ENCODE assay signal across 29 mouse cellular contexts in the genomic region with DNA sequence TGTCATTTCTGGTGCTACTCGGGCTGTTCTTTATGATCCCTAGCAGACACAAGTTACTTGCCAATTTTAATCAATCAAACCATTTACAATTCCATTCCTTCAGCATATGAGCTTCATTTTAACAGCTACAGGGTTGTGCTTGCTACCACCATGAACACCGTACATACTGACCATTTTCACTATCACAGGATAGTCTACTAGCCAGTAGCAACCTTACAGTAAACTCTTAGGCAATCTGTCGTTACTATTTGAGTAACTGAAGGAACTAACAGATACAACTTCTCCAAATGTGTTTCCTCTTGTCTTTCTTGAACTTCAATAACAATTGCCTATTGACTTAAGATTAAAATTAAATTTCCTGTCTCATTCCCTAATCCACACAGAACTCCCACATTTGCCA.
"Had no signal": no experiment of that assay in that cellular context is flagged by ENCODE, and none has a peak within 500 bp of the region (broad histone marks: within the 10 kb centered on the region; RNA-seq: fewer than 3 reads in every experiment).

No protein-coding gene starts in this region.

- H3K36me3 ChIP-seq: limb, embryonic 10.5 days; limb, embryonic 12.5 days; limb, embryonic 13.5 days; limb, embryonic 15.5 days; liver, embryonic 12.5 days; liver, embryonic 13.5 days; liver, embryonic 15.5 days; lung, embryonic 15.5 days; midbrain, embryonic 10.5 days; midbrain, embryonic 12.5 days; midbrain, embryonic 13.5 days; midbrain, embryonic 15.5 days; neural tube, embryonic 12.5 days had no signal

- H3K9me3 ChIP-seq: limb, embryonic 10.5 days; limb, embryonic 13.5 days; limb, embryonic 15.5 days; liver, embryonic 12.5 days; liver, embryonic 13.5 days; liver, embryonic 15.5 days; lung, embryonic 15.5 days; midbrain, embryonic 10.5 days; midbrain, embryonic 12.5 days; midbrain, embryonic 13.5 days; midbrain, embryonic 15.5 days; neural tube, embryonic 12.5 days had no signal

- ATAC-seq: liver, embryonic 12.5 days; liver, postnatal 0 days; lung, postnatal 0 days; midbrain, embryonic 13.5 days; midbrain, embryonic 15.5 days; midbrain, embryonic 16.5 days had no signal

- DNase-seq: left cerebral cortex, postnatal 4 days; liver; liver, embryonic 13.5 days; liver, postnatal 0 days; lung, adult 18-20 months; lung, adult 2 months; lung, embryonic 14.5 days; lung, postnatal 10 days; lung, postnatal 14 days; lung, postnatal 36 days; lung, postnatal 4 days; midbrain, embryonic 14.5 days had no signal

- H3K4me3 ChIP-seq: limb, embryonic 10.5 days; limb, embryonic 12.5 days; limb, embryonic 13.5 days; limb, embryonic 15.5 days; liver, embryonic 12.5 days; liver, embryonic 13.5 days; liver, embryonic 15.5 days; lung, embryonic 15.5 days; midbrain, embryonic 10.5 days; midbrain, embryonic 12.5 days; midbrain, embryonic 13.5 days; midbrain, embryonic 15.5 days; myocyte; neural tube, embryonic 12.5 days had no signal

- H3K27me3 ChIP-seq: limb, embryonic 12.5 days; limb, embryonic 13.5 days; limb, embryonic 15.5 days; liver, embryonic 12.5 days; liver, embryonic 13.5 days; liver, embryonic 15.5 days; lung, embryonic 15.5 days; midbrain, embryonic 12.5 days; midbrain, embryonic 13.5 days; midbrain, embryonic 15.5 days; neural tube, embryonic 12.5 days had no signal

- H3K27ac ChIP-seq: limb, embryonic 10.5 days; limb, embryonic 12.5 days; limb, embryonic 13.5 days; limb, embryonic 15.5 days; liver, embryonic 12.5 days; liver, embryonic 13.5 days; liver, embryonic 14.5 days; liver, embryonic 15.5 days; lung, embryonic 15.5 days; macrophage; midbrain, embryonic 10.5 days; midbrain, embryonic 12.5 days; midbrain, embryonic 13.5 days; midbrain, embryonic 15.5 days; neural tube, embryonic 12.5 days had no signal

- H3K4me1 ChIP-seq: limb, embryonic 10.5 days; limb, embryonic 12.5 days; limb, embryonic 15.5 days; liver, embryonic 12.5 days; liver, embryonic 13.5 days; liver, embryonic 15.5 days; lung, embryonic 15.5 days; midbrain, embryonic 10.5 days had no signal
